Mouse (Mus musculus) ZHBTc4 (cell line): ENCODE data around the gene Pcf11.

ENCODE experiments used
- DNase-seq: peaks from one replicate; pipeline ENCODE4 v3.0.0-alpha.2; 2011; ENCODE audit warnings: low read depth, low spot score

Pcf11 gene

DNA sequence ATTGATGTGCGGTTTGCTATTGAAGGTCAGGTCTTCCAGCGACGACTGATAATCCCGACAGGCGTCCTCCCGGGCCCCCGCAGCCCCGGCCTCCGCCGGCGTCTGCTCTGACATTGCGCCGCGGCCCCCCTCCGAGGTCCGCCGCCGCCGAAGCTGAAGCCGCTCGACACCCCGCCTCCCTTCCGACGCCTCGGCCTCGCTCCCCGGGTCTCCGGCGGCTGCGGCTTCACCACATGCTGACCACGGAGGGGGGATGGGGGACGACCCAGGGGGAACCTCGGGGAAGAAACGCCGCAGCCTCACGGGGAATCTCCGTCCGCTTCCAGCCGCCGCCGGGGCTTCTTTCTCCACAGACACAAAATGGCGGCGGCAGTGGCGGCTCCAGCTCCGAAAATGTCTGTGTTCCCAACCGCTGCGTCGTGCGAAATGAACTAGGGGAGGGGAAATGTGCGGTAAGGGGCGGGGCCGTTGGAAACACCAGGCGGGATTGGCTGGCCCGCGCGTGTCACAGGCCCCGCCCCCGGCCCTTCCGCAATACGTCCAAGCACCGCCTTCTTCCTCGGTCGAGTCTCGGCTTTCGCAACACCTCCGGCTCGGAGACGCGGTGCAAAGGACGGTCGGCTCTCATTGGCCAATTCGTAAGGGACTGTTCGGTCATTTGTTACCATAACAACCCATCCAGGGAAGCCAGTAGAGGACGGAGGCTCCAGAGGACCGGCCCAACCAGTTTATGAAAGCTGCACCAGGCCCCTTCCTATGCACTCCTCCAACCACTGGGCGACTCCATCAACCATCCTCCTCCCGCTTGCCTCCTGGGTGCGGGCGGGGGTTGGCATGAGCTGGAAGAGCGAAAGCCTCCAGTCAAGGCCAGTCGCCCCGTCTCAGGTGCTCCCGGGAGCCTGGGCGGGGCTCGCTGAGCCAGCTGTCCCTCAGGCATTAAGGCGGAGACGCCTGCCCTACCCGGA lies at the start of gene Pcf11:
Pcf11 (minus strand) TSS at position 428 of the 965 bp plus-strand sequence.
- peak; percentile 99 for DNase-seq

DNA sequence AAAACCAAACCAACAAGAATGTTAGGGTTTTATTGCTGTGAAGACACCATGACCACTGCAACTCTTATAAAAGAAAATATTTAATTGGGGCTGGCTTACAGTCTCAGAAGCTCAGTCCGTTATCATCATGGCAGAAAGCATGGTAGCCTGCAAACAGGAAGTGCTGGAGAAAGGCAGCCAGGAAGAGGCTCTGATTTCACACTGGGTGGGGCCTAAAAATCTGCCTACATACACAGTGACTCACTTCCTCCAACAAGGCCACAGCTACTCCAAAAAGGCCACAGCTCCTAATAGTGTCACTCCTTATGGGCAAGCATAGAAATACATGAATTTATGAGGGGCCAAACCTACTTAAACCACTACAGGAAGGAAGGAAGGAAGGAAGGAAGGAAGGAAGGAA lies 45.3 kb upstream of the Pcf11 start:
- no peak for DNase-seq

DNA sequence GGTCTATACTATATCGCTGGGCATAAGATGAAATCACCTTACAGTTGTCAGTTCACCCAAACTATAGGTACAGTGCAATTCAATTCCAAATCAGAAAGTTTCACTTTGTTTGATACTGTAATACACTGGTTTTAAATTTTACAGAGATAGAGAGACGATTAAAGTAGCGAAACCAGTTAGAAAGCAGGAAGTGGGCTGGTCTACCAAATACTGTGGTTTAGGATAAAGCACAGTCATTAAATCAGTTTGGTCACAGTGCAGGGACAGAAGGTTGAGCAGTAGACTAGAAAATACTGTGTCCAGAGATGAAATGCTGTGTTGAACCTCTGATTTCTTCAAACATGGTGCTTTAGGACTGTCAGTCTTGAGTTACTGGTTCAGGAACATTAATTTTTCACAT lies 41.9 kb upstream of the Pcf11 start:
- DNase-seq, result no peak

DNA sequence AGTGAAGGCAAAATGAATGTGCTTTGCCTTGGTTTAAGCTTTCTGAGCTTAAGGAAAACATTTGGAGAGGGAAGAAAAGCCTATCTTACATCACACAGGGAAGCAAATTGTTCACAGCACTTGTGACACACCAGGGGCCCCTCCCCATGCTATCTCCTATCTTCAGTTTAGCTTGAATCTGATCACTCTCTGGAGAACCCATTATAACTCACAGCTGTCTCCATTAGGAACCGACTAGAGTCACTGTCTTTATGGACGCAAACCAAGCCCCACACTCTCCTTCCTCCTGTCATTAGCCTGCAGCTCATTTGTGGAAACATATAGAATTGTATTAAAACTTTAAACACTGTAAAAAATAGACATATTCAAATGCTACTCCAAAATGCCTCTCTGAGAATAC lies 39.8 kb upstream of the Pcf11 start:
- no peak for DNase-seq

DNA sequence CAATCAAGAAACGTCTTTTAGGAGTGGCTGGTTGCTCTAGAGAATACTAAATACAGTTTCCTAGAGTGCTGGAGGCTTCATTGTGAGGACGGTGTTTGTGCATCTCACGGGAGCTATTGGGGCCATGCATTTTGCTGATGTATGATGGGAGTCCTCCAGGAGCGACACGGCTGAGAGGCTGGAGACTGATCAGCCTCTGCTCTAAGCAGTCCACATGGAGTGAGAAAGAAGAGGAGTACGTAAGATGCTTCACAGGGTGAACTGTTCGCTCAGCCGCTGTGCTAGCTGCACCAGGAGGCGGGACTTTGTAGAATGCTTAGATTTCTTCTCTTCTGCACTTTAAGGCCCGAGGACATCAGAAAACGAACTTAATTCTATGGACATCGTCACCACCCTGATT lies 37.0 kb upstream of the Pcf11 start:
- DNase-seq, result no peak

DNA sequence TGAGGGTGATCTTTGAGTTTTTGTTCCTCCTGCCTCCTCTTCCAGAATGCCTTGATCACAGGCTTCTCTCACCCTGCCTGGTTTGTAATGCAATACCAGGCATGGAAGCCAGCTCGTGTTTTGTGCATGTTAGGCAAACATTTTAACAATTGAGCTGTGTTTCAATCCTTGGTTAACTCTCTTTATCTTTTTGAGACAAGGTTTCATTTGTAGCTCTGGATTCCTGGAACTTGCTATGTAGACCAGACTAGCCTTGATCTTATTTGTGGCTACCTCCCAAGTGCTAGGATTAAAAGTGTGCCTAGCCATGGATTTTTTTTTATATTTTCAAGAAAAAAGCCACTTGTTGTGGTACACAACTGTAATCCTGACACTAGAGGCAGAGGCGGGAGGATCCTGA lies 35.8 kb upstream of the Pcf11 start:
- no peak for DNase-seq

DNA sequence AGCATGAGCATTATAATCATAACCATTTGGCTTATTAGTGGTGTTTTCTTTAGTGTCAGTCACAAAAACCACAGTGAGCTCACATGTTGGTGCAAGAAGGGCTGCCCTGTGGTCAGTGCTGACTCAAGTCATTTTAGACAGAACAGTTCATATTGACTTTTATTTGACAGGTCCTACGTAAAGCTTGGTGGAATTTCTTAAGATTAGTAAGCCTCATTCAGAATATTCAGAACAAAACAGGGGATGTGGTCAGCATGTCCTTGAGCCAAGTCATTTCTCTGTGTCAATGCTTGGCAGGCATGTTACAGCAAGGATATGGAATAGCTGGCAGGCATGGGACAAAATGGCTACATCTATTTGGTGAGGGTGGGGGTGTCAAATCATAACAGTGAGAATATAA lies 33.9 kb upstream of the Pcf11 start:
- DNase-seq, result no peak

DNA sequence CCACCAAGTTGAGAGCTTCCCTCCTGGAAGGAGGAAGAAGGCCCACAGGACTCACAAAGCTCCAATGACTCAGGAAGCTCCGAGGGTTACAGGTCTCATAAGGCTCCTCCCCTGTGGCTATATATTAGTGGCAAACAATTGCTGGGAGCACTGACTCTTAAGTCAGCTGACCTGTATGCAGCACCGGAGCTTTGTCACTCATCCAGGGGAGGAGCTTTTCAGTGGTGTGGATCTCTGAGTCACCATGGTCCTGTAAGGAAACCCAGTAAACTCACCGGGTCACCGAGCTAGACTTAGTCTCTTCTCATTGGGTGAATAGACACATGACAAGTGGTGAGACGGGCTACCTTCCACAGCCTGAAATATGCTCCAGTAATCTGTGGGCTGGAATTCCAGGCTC lies 29.0 kb upstream of the Pcf11 start:
- DNase-seq, result no peak

DNA sequence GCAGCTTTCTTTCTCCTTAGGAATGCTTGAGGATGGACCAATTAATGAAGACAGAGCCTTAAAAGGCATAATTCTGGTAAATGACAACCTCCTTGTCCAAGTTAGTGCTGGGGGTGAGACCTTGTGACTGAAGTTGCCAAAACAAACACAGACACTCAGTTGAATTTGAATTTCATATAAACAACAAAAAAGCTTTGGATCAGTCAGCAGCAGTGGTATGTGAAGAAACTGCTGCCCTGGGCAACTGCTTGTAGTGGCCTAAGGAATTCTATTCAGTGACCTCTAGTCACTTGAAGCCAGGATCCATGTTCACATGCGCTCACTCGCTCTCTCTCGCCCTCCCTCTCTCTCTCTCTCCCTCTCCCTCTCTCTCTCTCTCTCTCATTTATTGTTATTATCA lies 26.7 kb upstream of the Pcf11 start:
- DNase-seq, result no peak

DNA sequence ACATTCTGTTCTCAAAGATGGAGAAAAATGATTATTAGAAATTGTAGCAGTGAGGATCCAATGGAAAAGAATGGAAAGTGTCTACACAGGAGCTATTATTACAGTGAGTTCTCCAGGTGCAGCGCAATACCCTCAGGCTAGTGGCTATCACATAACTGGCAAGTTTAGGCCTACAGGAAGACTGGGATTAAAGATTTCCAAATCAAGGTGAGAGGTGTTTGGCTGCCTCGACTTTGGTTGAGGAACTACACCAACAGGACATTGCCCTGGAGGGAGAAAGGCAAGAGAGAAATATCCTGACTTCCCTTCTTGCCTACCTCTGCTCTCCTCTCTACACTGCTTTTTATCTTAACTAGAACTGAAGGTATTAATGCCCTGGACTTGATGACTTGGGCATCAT lies 19.4 kb upstream of the Pcf11 start:
- no peak for DNase-seq

DNA sequence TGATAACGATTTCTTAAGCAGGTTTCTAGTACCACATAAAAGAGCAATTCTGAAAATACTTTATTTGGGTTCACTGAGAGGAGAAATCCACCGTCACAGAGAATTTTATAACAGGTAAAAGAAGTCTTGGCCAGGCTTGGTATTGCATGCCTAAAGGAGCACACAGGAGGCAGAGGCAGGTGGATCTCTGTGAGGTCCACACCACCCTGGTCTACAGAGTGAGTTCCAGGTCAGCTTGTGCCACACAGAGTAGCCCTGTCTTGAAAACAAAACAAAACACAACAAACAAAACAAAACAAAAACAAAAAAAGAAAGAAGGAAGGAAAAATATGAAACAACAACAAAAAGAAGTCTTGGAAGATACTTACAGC lies 18.6 kb upstream of the Pcf11 start:
- no peak for DNase-seq

DNA sequence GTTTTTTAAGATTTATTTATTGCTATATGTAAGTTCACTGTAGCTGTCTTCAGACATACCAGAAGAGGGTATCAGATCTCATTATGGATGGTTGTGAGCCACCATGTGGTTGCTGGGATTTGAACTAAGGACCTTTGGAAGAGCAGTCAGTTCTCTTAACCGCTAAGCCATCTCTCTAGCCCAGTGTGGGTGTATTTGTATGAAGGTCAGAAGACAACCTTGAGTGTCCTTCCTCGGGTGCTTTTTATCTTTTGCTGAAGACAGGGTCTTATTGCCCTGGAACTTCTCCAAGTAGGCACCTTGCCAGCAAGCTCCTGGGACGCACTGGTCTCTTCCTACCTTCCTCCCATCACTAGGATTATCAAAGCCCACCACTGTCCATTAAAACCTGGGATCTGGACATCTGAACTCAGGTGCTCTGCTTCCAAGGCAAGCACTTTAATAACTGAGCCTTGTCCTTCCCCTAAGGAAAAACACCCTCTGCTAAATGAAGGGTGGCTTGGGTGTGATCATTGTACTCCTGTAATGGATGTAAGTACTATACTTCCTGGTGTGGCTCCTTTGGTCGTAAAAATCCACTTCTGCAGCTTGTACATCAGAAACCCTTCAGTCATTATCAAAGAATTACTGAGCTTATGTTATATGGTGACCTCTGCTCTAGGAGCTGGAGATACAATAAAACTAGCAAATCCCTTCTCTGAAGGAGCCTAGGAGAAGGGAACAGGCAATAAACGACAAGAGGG lies 18.0 kb upstream of the Pcf11 start:
- no peak for DNase-seq

DNA sequence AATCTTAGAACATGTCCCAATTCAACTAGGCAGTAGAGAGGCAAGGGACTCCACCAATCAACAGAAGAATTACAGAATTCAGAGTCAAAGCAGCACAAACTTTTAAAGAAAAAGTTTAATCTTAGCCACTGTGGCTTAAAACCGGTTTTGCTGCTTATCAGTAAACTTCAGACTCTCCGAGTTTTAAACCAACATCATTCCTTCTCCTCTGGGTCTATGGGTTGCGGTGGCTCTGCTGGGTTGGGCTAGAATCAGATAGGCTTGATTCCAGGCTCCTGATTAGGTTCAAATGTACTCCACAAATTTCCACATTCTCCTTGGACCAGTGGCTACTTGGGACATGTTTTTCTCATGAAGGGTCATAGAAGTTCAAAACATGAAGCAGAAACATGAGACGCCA lies 7.6 kb upstream of the Pcf11 start:
- DNase-seq, result no peak

DNA sequence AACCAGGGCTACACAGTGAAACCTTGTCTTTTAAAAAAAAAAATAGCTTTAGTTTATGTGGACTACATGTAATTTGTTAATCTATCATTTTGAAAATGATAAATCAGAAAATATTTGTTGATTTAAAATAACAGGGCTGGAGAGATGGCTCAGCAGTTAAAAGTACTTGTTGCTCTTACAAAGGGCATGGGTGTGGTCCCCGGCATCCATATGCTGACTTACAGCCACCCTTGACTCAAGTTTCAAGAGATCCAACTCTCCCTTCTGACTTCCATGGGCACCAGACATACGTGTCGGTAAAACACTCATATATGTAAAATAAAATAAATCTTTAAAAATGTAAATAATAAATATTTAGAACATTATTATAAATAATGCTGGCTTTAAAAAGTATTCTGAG lies 5.4 kb upstream of the Pcf11 start:
- peak; percentile 68 for DNase-seq

DNA sequence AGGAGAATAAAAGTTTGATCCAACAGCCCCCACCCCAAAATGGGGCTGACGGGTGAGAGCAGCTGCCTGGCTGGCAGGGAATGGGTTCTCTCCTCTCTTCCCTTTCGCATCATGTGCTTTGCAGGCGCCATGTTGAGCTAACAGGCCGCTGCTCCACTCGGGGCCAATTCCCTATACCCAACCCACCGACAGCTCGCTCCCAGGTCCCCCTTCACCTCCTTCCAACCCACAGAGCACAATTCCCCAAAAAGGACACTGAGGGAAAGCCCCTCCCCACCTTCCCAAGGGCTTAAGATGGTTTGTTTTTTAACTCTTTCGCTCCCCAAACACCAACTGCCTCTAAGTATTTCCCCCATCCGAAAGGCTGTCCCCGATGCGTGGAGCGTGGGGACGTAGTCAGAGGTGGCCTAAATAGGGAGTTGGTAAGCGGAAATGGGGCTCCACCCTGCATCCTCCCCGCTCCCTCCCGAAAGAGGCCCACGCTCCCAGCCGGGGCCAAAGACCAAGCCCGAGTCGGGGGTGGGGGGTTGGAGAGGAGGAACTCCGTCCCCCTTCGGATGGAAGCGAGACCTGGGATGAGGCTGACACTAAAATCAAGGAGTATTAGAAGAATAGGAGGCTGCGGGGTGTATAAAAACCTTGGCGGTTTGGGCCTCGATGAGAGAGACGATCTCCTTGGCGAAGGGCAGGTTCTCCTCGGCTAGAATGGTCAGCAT lies 785 bp downstream of the Pcf11 start:
- DNase-seq, result peak; percentile 71

DNA sequence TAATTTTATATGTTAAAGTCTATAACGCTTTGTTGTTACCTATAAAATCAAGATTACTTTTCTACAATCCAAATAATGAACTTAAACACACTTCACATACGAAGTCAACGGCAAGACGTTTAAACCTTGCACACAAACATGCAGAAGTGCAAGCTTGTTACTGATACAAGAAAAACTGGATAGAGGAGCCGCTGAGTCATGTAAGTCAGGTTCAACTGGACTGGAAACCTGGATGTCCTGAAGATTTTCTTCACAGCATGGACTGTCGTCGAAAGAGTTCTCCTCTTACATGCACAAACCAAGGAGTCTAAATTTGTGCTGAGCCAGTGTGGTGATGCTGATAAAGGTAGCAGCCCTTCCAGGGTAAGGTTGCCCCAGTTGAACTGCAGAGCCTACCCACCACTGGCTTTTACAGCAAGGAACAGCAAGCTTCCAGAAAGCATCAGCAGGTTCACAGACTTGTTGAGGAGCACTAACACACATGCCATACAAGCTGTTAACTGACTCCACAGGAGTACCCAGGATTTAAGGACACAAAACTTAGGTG lies 3.4 kb downstream of the Pcf11 start:
- peak; percentile 39 for DNase-seq

DNA sequence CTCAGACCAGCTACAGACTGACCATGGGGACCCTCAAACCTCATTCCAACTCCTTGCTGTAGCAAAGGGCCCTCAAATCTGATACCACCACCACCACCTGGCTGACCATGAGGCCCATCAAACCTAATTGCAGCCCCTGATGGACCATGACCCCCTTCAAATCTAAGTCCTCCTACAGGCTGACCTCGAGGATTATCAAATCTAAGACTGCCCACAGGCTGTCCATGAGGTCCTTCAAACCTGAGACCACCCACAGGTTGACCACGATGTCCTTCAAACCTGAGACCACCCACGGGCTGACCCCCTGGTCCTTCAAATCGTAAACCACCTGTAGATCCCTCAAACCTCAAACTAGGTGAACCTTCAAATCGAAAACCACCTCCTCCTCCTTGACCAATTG lies 11.7 kb downstream of the Pcf11 start:
- no peak for DNase-seq

DNA sequence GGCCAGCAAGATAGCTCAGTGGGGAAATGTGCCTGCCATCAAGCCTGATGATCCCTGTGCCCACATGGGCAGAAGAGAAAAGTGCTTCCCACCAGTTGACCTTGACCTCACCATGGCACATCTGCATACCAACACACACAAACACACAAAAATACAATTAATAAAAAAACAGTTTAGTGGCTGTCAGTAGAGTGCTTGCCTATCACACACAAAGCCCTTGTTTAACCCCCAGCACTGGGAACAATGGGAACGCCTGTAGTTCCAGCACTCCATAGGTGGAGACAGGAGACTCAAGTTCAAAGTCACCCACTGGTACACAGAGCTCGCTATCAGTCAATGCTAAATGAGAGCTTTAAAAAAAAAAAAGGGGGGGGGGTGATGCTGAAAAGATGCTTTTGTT lies 13.3 kb downstream of the Pcf11 start:
- DNase-seq, result no peak

DNA sequence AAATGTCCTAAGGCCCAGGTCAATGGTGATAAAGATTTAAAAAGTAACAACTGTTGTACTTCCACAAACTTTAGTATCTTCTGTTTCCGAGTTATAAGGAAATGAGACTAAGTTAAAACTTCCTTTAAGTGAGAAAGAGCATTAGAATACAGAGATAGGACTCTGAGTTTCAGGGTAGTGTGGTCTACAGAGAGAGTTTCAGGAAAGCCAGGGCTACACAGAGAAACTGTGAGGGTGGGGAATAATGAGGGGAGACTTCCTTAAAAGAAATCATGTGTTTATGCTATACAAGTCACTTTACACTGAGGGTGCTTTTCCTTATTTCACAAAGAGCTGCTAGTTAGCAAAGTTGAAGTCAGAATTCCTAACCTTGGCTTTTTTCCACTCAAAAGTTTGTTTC lies 16.4 kb downstream of the Pcf11 start:
- DNase-seq, result no peak

DNA sequence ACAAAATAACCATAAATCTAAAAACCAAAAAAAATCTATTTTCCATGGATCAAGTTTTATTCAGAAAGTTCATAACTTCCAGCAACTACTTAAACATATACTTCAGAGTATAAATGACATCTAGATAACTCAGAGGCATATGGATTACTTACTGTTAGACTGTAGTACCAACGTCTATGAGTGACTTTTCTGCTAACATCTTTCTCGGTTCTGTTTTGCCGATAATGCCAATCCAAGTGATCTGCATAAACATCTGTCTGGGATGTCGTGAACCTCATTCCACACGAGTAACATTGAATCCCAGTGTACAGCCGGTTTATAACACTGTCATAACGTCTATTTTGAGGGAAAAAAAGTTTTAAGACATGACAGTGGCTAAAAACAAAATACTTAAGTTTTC lies 21.9 kb downstream of the Pcf11 start:
- no peak for DNase-seq

DNA sequence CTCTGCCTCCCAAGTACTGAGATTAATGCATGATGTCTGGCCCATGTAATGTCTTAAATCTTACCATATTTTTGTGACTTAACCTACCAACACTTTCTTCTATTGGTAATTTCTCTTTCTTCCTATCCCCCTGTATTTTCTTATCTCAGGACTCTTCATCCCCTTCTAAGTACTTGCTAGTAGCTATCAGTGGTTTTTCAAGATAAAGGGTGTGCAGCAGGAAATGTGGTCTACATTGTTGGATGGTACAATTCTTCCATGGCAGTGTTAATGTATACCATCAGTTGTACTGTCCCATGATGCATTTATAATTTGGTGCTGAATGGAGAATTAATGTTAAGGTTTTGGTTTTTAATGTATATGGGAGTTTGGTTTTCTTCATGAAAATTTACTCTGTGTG lies 27.4 kb downstream of the Pcf11 start:
- DNase-seq, result no peak

DNA sequence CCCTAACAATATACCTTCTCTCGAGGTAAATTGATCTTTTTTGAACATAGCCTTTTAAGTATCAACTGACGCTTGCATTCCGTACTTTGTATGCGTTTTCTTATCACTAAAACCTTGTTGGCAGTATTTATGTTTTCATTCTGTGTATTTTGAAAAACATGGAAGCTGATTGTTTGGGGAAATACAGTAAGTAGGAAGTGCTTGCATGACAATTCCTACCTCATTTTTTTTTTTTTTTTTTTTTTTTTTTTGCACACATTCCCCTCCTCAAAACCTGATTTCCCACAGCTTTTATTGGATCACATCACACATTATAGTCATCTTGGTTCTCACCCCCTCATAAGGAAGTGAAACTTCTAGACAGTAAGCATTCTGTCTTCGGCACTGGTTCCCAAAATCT lies 31.7 kb downstream of the Pcf11 start:
- DNase-seq, result no peak
